Mouse (Mus musculus) midbrain, embryonic 14.5 days (tissue): ENCODE results near the gene Rap1b. TPM values are rescaled to one million over a fixed set of nuclear protein-coding genes. Genes with fewer than 3 reads are reported as not detected.

ENCODE experiments used
- ATAC-seq: fragments of 200-750 bp; cut with Nextera tagmentation; 2 replicates; pipeline ENCODE4 v1.8.0; 2017; ENCODE audit warnings: moderate number of reproducible peaks, moderate library complexity; ENCODE audit not compliant: low FRiP score, low TSS enrichment
- DNase-seq: peaks from one replicate; pipeline ENCODE4 v3.0.0-alpha.2; 2015
- H3K27ac ChIP-seq: fragments of 300-500 bp; sonication (generic); replicated peaks from 2 replicates; pipeline ENCODE4 v1.5.1; 2014; ENCODE audit warnings: mild to moderate bottlenecking, low read depth, low read length, moderate library complexity
- H3K27me3 ChIP-seq: fragments of 300-500 bp; sonication (generic); 2 replicates; pipeline ENCODE4 v1.6.1; 2014; ENCODE audit warnings: low read length, control low read depth, mixed read lengths; ENCODE audit not compliant: control insufficient read depth, insufficient read depth
- H3K36me3 ChIP-seq: fragments of 300-500 bp; sonication (generic); 2 replicates; pipeline ENCODE4 v1.6.1; 2014; ENCODE audit warnings: low read length, control low read depth; ENCODE audit not compliant: control insufficient read depth, insufficient read depth
- H3K4me1 ChIP-seq: fragments of 300-500 bp; sonication (generic); 2 replicates; pipeline ENCODE4 v1.6.1; 2014; ENCODE audit warnings: mild to moderate bottlenecking, antibody characterized with exemption, low read length, control low read depth; ENCODE audit not compliant: control insufficient read depth, insufficient read depth
- H3K4me2 ChIP-seq: fragments of 300-500 bp; sonication (generic); 2 replicates; pipeline ENCODE4 v1.6.1; 2014; ENCODE audit warnings: mild to moderate bottlenecking, low read length, moderate library complexity
- H3K4me3 ChIP-seq: fragments of 300-500 bp; sonication (generic); replicated peaks from 2 replicates; pipeline ENCODE4 v1.5.1; 2014; ENCODE audit warnings: low read depth, low read length
- H3K9ac ChIP-seq: fragments of 300-500 bp; sonication (generic); replicated peaks from 2 replicates; pipeline ENCODE4 v1.6.1; 2014; ENCODE audit warnings: mild to moderate bottlenecking, low read length, moderate library complexity
- H3K9me3 ChIP-seq: fragments of 300-500 bp; sonication (generic); 2 replicates; pipeline ENCODE4 v1.6.1; 2016; ENCODE audit warnings: low read length, control low read depth, mixed read lengths; ENCODE audit not compliant: control insufficient read depth
- WGBS: fragments of 180-500 bp; shearing (Covaris S2); extraction: QIAGEN DNeasy Blood & Tissue Kit; methylation state at CpG from one replicate; pipeline ENCODE4 v1.1.7; 2014; 5-methylcytosine and 5-hydroxymethylcytosine counted together
- polyA plus RNA-seq: library from polyadenylated mRNA; unstranded; fragments of >200 nt; fragmentation: Nextera tagmentation; extraction: Ambion mirVana; gene quantifications from 2 replicates; pipeline ENCODE4 v1.2.1, GENCODE M21; 2014

Gene Rap1b
- polyA plus RNA-seq, 1 experiment from 2014 or later: 185 TPM

DNA sequence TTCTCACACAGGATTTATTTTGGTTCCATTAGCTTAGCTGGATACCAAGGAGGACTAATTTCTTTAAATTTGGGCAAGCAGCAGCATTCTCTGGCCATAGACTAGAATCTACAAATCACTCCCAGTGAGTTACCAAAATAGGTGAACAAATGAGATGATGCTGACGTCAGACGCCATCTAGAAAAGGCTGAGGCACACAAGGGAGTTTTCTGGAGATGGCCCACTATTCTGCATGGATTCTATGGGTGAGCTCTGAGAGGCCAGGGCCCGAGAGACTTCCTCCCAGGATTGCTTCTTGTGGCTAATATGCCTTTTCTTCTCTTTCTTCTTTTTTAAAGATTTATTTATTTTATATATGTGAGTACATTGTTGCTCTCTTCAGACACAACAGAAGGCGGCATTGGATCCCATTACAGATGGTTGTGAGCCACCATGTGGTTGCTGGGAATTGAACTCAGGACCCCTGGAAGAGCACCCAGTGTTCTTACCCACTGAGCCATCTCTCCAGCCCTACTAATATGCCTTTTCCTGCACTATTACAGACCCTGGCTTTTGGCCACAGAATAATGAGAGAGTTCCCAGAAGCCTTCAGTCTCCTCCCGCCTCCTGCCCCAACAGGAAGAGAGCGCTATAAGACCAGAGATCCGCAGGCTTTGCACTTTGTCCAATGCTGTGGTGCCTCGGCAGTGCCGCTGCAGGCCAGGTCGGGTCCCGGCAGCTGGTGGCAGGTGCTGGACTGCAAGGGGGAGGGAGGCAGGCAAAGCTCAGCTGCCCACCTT is 80.5 kb downstream of the Rap1b start:
- 94% methylated on average over 11 of the region's 11 CpGs for WGBS

DNA sequence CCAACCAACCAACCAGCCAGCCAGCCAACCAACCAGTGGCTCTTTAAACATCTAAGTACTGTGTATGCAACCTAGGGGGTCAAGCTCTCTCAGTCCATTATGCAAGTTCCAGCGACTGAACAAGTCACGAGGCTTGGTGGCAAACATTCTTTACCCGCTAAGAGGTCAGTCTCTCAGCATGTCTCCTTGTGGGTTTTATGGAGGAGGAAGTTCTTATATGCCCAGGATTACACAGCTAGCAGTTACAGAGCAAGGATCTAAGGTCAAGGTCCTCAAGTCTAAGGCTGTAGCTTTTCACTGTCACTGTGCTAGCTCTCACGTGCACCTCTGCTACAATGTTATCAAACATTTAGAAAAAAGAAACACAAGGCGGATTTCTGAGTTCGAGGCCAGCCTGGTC is 81.2 kb downstream of the Rap1b start:
- Histone ChIP-seq H3K9me3 (no peaks in the 10 kb centered on the region), H3K9ac (no peak overlapping the region), H3K36me3 (peaks cover 68% of the 10 kb centered on the region), H3K27ac (no peak overlapping the region), H3K27me3 (no peaks in the 10 kb centered on the region), H3K4me1 (no peaks in the 10 kb centered on the region), H3K4me3 (no peak overlapping the region), H3K4me2 (no peak overlapping the region)
- DNase-seq: no peak
- 93% methylated on average over 6 of the region's 6 CpGs for WGBS
- no peak for ATAC-seq

More for the DNA sequence above, 80.5 kb downstream of the Rap1b start:
- no peak overlapping the region for H3K4me3 ChIP-seq
- no peak overlapping the region for H3K27ac ChIP-seq
- H3K36me3 ChIP-seq: peaks cover 68% of the 10 kb centered on the region
- no peak overlapping the region for H3K9ac ChIP-seq
- no peaks in the 10 kb centered on the region for H3K4me1 ChIP-seq
- H3K9me3 ChIP-seq: no peaks in the 10 kb centered on the region
- DNase-seq (no peak), ATAC-seq (no peak)
- no peak overlapping the region for H3K4me2 ChIP-seq
- no peaks in the 10 kb centered on the region for H3K27me3 ChIP-seq

Other genes with a start within 250 kb of the Rap1b start
- gene Cpm, start 216.5 kb downstream of the Rap1b start, polyA plus RNA-seq: 3.9 and 5.4 TPM in 2 replicates
- gene Mdm2, start 135.3 kb downstream of the Rap1b start, polyA plus RNA-seq: 49.0 and 57.3 TPM in 2 replicates
- 22.5 and 26.5 TPM in 2 replicates for gene Slc35e3, start 99.7 kb downstream of the Rap1b start, polyA plus RNA-seq
- gene Nup107, start 53.3 kb downstream of the Rap1b start, polyA plus RNA-seq: 29.0 and 45.2 TPM in 2 replicates